Mouse (Mus musculus) CD4-positive, CD25-positive, alpha-beta regulatory T cell, adult 2 months (primary cell): Measurements from ENCODE around the gene Foxn3.

ENCODE experiments used
- DNase-seq: peaks from one replicate; pipeline ENCODE4 v3.0.0-alpha.2; 2012; ENCODE audit warnings: low read depth, low spot score

Gene Foxn3

GRCm38 (mm10) chr12:99332144-99332807, 231.1 kb downstream of the Foxn3 start:
- DNase-seq = no peak

- DNase-seq = no peak
These were observed 231.9 kb downstream of the Foxn3 start for GRCm38 (mm10) chr12:99331341-99331947.

DNA sequence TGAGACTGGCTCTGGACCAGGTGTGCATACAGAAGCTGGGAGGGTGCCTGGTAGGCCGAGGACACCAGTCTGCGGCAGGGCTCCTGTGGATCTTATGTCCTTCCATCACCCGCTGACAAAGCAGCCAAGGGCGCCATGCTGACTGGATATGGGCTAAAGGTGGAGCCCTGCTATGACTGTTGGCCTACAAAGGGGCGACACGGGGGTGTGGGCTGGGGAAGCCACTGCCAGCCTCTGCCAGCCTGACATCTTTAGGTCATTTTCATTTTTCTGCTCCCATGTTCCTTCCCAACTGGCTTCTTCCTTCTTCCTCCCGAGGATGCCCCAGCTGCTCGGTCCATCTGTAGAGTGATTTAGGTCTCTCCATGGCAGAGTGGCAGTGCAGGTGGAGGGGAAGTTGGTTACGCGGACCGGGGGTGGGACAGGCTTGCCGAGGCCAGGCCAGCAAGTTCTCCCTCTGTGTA, 232.5 kb downstream of the Foxn3 start:
- no peak for DNase-seq

GRCm38 (mm10) chr12:99329301-99330257, 233.8 kb downstream of the Foxn3 start:
- DNase-seq = peak; percentile 73

GRCm38 (mm10) chr12:99326157-99326556, 237.2 kb downstream of the Foxn3 start:
- DNase-seq = peak; percentile 54

- DNase-seq = peak; percentile 58
These were observed 241.6 kb downstream of the Foxn3 start for GRCm38 (mm10) chr12:99321633-99322431.

GRCm38 (mm10) chr12:99320966-99321496, 242.4 kb downstream of the Foxn3 start:
- no peak for DNase-seq

- no peak for DNase-seq
These were observed 243.5 kb downstream of the Foxn3 start for GRCm38 (mm10) chr12:99319896-99320295.

DNA sequence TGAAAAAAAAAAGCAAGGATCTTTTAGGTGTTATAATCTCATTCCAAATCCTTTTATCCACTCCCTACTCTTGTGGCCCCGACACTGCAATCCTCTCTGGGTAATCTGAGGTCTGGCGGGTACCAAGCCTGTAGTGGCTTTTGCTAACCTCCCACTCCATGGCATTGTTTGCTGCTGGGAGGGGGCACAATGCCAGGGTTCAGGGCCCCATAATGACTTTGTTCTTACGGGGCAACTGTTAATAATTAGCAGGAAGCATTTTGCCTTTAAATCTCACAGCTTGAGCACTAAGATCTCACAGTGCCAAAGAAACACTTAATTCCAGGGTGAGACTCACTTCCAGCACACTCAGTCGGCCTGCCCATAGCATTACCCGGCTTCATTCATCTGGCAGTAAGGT, 244.2 kb downstream of the Foxn3 start:
- no peak for DNase-seq

DNA sequence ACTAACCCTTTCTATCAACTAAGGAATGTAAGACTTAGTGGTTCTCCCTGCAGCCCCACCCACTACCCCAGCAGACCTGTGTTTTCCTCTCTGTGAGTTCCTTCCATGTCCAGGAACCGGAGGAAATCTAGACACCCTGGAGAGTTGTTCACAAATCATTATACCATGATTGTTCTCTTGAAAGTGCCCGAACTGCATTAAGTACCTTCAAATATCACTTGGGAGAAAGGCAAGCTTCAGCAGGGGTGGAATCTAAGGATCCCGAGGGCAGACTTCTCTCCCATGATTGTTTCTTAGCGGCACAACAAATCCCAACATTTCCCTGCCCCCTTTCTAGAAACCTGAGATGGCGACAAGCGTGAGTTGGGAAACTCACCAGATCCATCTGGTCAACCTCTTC, 247.5 kb downstream of the Foxn3 start:
- no peak for DNase-seq

DNA sequence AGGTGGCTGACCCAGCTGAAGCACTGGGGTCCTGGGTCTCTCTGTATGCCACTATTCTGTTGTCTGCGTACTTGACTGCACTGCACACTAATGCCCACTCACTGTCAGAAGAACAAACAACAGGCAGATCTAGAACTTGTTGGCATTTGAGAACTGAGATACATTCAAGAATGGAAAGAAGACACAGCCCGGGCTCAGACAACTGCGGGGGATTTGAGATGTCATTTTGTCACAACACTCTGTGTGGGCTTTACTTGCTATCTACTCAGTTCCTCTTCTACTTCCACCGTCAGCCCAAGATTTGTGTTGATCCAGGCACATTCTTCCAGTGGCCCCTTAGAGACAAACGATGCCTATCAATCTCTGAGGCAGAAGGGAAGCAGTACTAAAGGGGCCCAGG, 248.6 kb downstream of the Foxn3 start:
- no peak for DNase-seq

DNA sequence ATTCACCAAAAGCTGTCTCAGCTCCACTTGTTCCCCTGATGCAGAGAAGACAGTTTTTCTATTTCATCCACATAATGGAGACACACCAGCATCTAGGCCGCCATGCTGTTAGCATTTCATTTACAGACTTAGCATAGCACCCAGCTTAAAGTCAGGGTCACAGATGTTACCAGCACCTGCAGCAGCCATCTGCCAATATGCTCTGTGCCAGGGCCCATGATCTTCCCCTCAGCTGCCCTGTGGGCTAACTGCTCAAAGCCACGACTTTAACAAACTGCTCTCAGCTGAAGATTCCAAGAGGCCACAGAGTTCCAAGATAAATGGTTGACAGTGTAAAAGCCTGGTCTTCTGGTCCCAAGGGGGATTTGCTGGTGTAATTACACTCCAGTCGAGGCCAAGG, 252.1 kb downstream of the Foxn3 start:
- DNase-seq = no peak

- DNase-seq = no peak
These were observed 253.4 kb downstream of the Foxn3 start for GRCm38 (mm10) chr12:99309937-99310336.

DNA sequence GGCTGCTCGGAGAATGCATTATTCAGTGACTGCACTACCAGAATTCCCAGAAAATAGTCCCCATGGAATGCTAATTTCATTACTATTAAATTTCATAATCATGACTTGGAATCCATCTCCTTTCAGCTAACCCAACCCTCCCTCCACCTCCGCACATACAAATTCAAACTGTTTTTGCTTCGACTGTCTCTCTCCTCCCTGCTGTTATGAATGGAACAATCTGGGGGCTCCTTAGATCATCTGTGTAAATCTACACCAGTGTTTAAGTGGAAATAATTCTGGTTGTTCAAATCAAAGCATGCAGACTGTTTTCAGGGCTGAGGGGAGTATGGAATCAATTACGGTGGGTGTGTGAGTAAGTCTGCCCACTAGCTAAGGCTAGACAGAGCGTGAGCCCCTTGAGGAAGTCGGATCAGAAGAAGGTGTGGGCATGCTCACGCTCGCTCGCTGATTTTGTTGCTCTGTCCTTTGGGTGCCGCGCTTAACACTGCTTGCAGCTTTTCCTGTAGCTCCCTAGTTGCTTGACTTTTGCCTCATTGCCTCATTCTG, 254.8 kb downstream of the Foxn3 start:
- no peak for DNase-seq

DNA sequence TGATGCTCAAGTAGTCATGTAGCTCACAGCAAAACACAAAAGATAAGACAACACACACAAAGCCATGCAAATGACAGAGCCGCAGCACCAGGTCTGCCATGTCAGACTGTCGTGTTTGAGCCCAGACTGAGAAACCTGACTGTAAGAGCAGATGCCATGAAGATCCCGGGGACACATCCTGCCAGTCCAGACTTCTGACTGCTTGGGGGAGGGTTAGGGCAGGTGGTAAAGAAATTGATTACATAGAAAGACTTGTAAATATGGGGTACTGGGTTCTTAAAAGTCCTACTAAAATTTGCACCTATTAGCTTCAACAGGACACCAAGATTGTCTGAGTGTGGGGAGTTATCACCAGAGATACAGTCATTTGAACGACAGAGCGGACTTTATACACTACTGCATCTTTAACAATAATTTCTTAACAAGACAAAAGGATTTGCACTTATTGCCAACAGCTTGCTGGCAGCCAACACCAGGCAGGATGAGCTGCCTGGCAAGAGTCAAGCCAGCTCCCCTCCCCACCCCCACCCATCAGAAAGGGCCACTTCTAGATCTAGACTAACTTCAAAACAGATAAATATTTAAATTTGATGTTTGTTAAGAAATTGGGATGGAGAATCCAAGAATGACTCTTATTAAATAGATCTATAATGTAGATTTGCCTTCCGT, 256.7 kb downstream of the Foxn3 start:
- DNase-seq = no peak

DNA sequence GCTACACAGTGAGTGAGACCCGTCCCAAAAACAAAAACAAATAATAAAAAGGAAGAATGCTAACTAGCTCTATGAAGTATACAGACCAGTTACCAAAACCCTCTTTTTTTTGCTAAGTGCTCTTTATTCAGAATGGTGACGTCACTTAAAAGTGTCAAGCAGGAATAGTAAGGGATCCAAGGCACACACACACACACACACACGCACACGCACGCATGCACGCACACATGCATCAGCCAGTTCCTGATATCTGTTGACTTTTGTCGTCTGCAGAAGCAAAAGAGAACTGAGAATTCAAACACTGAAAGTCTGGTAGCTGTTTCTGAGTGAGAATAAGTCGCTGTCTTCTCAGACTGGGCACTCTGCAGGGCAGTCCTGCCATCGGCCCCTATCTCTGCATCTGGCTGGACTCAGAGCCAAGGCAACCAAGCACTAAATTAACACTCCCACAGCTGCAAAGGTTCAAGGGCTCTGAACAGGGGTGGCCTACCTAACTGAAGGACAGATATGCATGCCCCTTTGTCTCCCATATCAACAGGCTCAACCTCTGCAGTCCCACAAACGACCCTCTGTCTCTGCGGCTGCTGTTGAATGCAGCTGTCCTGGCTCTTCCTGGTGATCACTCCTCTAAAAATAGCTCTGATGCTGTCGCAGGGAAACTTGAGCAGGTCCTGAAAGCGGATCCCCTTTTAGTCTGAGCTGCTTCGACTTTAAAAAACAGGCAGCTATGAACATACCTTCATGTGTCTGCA, 257.4 kb downstream of the Foxn3 start:
- DNase-seq = no peak

- no peak for DNase-seq
These were observed 258.1 kb downstream of the Foxn3 start for GRCm38 (mm10) chr12:99305324-99305723.

GRCm38 (mm10) chr12:99304056-99304455, 259.3 kb downstream of the Foxn3 start:
- no peak for DNase-seq

GRCm38 (mm10) chr12:99303581-99303980, 259.8 kb downstream of the Foxn3 start:
- DNase-seq = no peak

GRCm38 (mm10) chr12:99299900-99300299, 263.5 kb downstream of the Foxn3 start:
- DNase-seq = no peak
